Mouse (Mus musculus): ENCODE data around the gene Opalin. TPM values are rescaled to one million over a fixed set of nuclear protein-coding genes. Genes with fewer than 3 reads are reported as not detected.

The Opalin gene
- total RNA-seq (2021): not detected
- long read RNA-seq, experiment 1: 0 reads
- long read RNA-seq, experiment 2: 0 reads

GRCm38 (mm10) chr19:41076906-41077305 lies at the start of gene Opalin:
Gene Opalin (minus strand): TSS chr19:41077113.
- intact Hi-C loops (cut with DNase I; ENCODE audit: low total_unique reads): no loop called here
- DNase-seq: no peak

- intact Hi-C loops (cut with DNase I; ENCODE audit: low total_unique reads): no loop called here
- DNase-seq: no peak
Measured at GRCm38 (mm10) chr19:41123009-41123408, 46.1 kb upstream of the Opalin start.

- intact Hi-C loops (cut with DNase I; ENCODE audit: low total_unique reads): no loop called here
- no peak for DNase-seq
Measured at GRCm38 (mm10) chr19:41119924-41120323, 43.0 kb upstream of the Opalin start.

- intact Hi-C loops (cut with DNase I; ENCODE audit: low total_unique reads): no loop called here
- no peak for DNase-seq
Measured at GRCm38 (mm10) chr19:41118346-41118745, 41.4 kb upstream of the Opalin start.

- no peak for DNase-seq
- intact Hi-C loops (cut with DNase I; ENCODE audit: low total_unique reads): no loop called here
Measured at GRCm38 (mm10) chr19:41117334-41117733, 40.4 kb upstream of the Opalin start.

- DNase-seq: no peak
- intact Hi-C loops (cut with DNase I; ENCODE audit: low total_unique reads): no loop called here
Measured at GRCm38 (mm10) chr19:41114611-41115010, 37.7 kb upstream of the Opalin start.

GRCm38 (mm10) chr19:41113911-41114531 lies 37.1 kb upstream of the Opalin start:
- no peak for DNase-seq
- intact Hi-C loops (cut with DNase I; ENCODE audit: low total_unique reads): no loop called here

GRCm38 (mm10) chr19:41112609-41113008 lies 35.7 kb upstream of the Opalin start:
- DNase-seq: no peak
- intact Hi-C loops (cut with DNase I; ENCODE audit: low total_unique reads): no loop called here

- intact Hi-C loops (cut with DNase I; ENCODE audit: low total_unique reads): loop anchor here (5.0 kb wide), 2 partner anchors 87 to 132 kb away; no protein-coding TSS in a partner anchor
- no peak for DNase-seq
Measured at GRCm38 (mm10) chr19:41109991-41110390, 33.1 kb upstream of the Opalin start.

GRCm38 (mm10) chr19:41109496-41109895 lies 32.6 kb upstream of the Opalin start:
- intact Hi-C loops (cut with DNase I; ENCODE audit: low total_unique reads): loop anchor here (5.0 kb wide), 2 partner anchors 88 to 133 kb away; no protein-coding TSS in a partner anchor

GRCm38 (mm10) chr19:41108666-41109065 lies 31.8 kb upstream of the Opalin start:
- no peak for DNase-seq
- intact Hi-C loops (cut with DNase I; ENCODE audit: low total_unique reads): loop anchor here (5.0 kb wide), 2 partner anchors 89 to 134 kb away; no protein-coding TSS in a partner anchor

More at GRCm38 (mm10) chr19:41109496-41109895, 32.6 kb upstream of the Opalin start:
- no peak for DNase-seq

- intact Hi-C loops (cut with DNase I; ENCODE audit: low total_unique reads): loop anchor here (5.0 kb wide), 2 partner anchors 90 to 135 kb away; no protein-coding TSS in a partner anchor
- DNase-seq: no peak
Measured at GRCm38 (mm10) chr19:41107530-41107929, 30.6 kb upstream of the Opalin start.

- DNase-seq: no peak
- intact Hi-C loops (cut with DNase I; ENCODE audit: low total_unique reads): loop anchor here (5.0 kb wide), 2 partner anchors 92 to 137 kb away; no protein-coding TSS in a partner anchor
Measured at GRCm38 (mm10) chr19:41104922-41105321, 28.0 kb upstream of the Opalin start.

GRCm38 (mm10) chr19:41101390-41101789 lies 24.5 kb upstream of the Opalin start:
- peak; percentile 72 for DNase-seq
- intact Hi-C loops (cut with DNase I; ENCODE audit: low total_unique reads): no loop called here

- intact Hi-C loops (cut with DNase I; ENCODE audit: low total_unique reads): no loop called here
- DNase-seq: no peak
Measured at GRCm38 (mm10) chr19:41100863-41101262, 23.9 kb upstream of the Opalin start.

GRCm38 (mm10) chr19:41097038-41097437 lies 20.1 kb upstream of the Opalin start:
- intact Hi-C loops (cut with DNase I; ENCODE audit: low total_unique reads): no loop called here
- no peak for DNase-seq

GRCm38 (mm10) chr19:41091901-41092300 lies 15.0 kb upstream of the Opalin start:
- DNase-seq: no peak
- intact Hi-C loops (cut with DNase I; ENCODE audit: low total_unique reads): no loop called here

- DNase-seq: peak; percentile 41
- intact Hi-C loops (cut with DNase I; ENCODE audit: low total_unique reads): no loop called here
Measured at GRCm38 (mm10) chr19:41089833-41090232, 12.9 kb upstream of the Opalin start.

- intact Hi-C loops (cut with DNase I; ENCODE audit: low total_unique reads): no loop called here
- no peak for DNase-seq
Measured at GRCm38 (mm10) chr19:41088491-41088890, 11.6 kb upstream of the Opalin start.

- intact Hi-C loops (cut with DNase I; ENCODE audit: low total_unique reads): no loop called here
- DNase-seq: no peak
Measured at GRCm38 (mm10) chr19:41087901-41088300, 11.0 kb upstream of the Opalin start.

- intact Hi-C loops (cut with DNase I; ENCODE audit: low total_unique reads): no loop called here
Measured at GRCm38 (mm10) chr19:41086700-41087099, 9.8 kb upstream of the Opalin start.

More at GRCm38 (mm10) chr19:41086700-41087099, 9.8 kb upstream of the Opalin start:
- peak; percentile 52 for DNase-seq
